ENCODE assay signal across 20 mouse cellular contexts in genomic region chr11:74531725-74532124, GRCm38 (mm10).
A peak's percentile ranks its signal among the peaks of the same experiment; 100 is the strongest.
DNase-seq lines count a peak whose midpoint lies in the region; ATAC-seq and TF ChIP-seq lines count a peak whose summit lies in the region.
"Had no signal": no experiment of that assay in that cellular context is flagged by ENCODE, and none has a peak within 500 bp of the region (broad histone marks: within the 10 kb centered on the region; RNA-seq: fewer than 3 reads in every experiment).

No protein-coding gene starts in this region.

- no peak for ATAC-seq in hindbrain, embryonic 14.5 days (ENCODE audit: low FRiP score)
- ATAC-seq in midbrain, embryonic 13.5 days = 0 out of 2 replicates have a peak, but pooled peaks have one; percentile 5
- no peak for ATAC-seq in midbrain, embryonic 15.5 days (replicated peaks)
- ATAC-seq: forebrain, embryonic 13.5 days had no signal

- peaks cover 22% of the 10 kb centered on the region; the same call in 1 of the 2 replicates for H3K27me3 ChIP-seq in hindbrain, embryonic 10.5 days (ENCODE audit: insufficient read depth, poor library complexity, severe bottlenecking)
- H3K27me3 ChIP-seq in hindbrain, embryonic 14.5 days (ENCODE audit: control insufficient read depth, insufficient read depth, low read length) = no peaks in the 10 kb centered on the region
- peaks cover 8% of the 10 kb centered on the region; the same call in 1 of the 2 replicates for H3K27me3 ChIP-seq in midbrain, embryonic 13.5 days
- H3K27me3 ChIP-seq in midbrain, embryonic 15.5 days (replicated peaks) = no peaks in the 10 kb centered on the region
- H3K27me3 ChIP-seq in MEL (ENCODE audit: control insufficient read depth in 1 of 2, insufficient read depth in 2 of 2, low read length in 2 of 2) = no peaks in the 10 kb centered on the region
- H3K27me3 ChIP-seq: embryonic facial prominence, embryonic 12.5 days had no signal

- H3K4me3 ChIP-seq in hindbrain, embryonic 10.5 days = no peak overlapping the region
- H3K4me3 ChIP-seq in hindbrain, embryonic 14.5 days (replicated peaks; ENCODE audit: low read length) = no peak overlapping the region
- no peak overlapping the region for H3K4me3 ChIP-seq in midbrain, embryonic 13.5 days (replicated peaks)
- no peak overlapping the region for H3K4me3 ChIP-seq in midbrain, embryonic 15.5 days
- H3K4me3 ChIP-seq in MEL (ENCODE audit: control insufficient read depth in 1 of 2, insufficient read depth in 1 of 2, low read depth in 2 of 2, low read length in 2 of 2) = no peak overlapping the region
- H3K4me3 ChIP-seq: embryonic facial prominence, embryonic 12.5 days; forebrain, embryonic 13.5 days; heart, embryonic 10.5 days; hindbrain, embryonic 13.5 days had no signal

- TF ChIP-seq POLR2A in MEL (IDR thresholded peaks at IDR 0.05; ENCODE audit: control insufficient read depth in 1 of 2, insufficient read depth in 1 of 2, low read depth in 1 of 2, low read length in 2 of 2, poor library complexity in 1 of 2) = no peak

- TF ChIP-seq RAD21 in MEL (IDR thresholded peaks at IDR 0.05; ENCODE audit: low read depth, low read length) = no peak

- DNase-seq in hindbrain, embryonic 10.5 days (ENCODE audit: low spot score) = no peak
- DNase-seq in hindbrain, embryonic 14.5 days (ENCODE audit: low spot score) = no peak
- DNase-seq in A20 (ENCODE audit: low read depth, low spot score) = peak; percentile 37
- no peak for DNase-seq in MEL (ENCODE audit: low read depth, low spot score)
- DNase-seq: adrenal gland, postnatal 10 days; cerebellum, adult 11 months; cerebellum, adult 8-10 months; cerebellum, postnatal 14 days; embryo, embryonic 11 days; gastrocnemius, postnatal 10 days; heart, adult 18-20 months; heart, postnatal 10 days; heart, postnatal 4 days had no signal

- no peaks in the 10 kb centered on the region for H3K9me3 ChIP-seq in hindbrain, embryonic 10.5 days
- H3K9me3 ChIP-seq in hindbrain, embryonic 14.5 days (ENCODE audit: control insufficient read depth, low read length) = no peaks in the 10 kb centered on the region
- H3K9me3 ChIP-seq in midbrain, embryonic 13.5 days = no peaks in the 10 kb centered on the region
- H3K9me3 ChIP-seq in midbrain, embryonic 15.5 days = no peaks in the 10 kb centered on the region
- no peaks in the 10 kb centered on the region for H3K9me3 ChIP-seq in MEL (replicated peaks; ENCODE audit: insufficient read depth, low read length)
- H3K9me3 ChIP-seq: embryonic facial prominence, embryonic 12.5 days; forebrain, embryonic 13.5 days; G1E; heart, embryonic 10.5 days; hindbrain, embryonic 13.5 days had no signal

- 30% methylated on average over 3 of the region's 3 CpGs for WGBS in hindbrain, embryonic 10.5 days
- 20% methylated on average over 3 of the region's 3 CpGs for WGBS in hindbrain, embryonic 14.5 days
- 29% methylated on average over 3 of the region's 3 CpGs for WGBS in midbrain, embryonic 13.5 days
- WGBS in midbrain, embryonic 15.5 days = 18% methylated on average over 3 of the region's 3 CpGs

- TF ChIP-seq CTCF in MEL (IDR thresholded peaks at IDR 0.05 in 2 of 3, conservative IDR thresholded peaks at IDR 0.05 in 1 of 3; ENCODE audit: control insufficient read depth in 1 of 3, insufficient read depth in 1 of 3, low read depth in 2 of 3, low read length in 3 of 3, poor library complexity in 1 of 3, severe bottlenecking in 1 of 3) = no peak

- H3K27ac ChIP-seq in hindbrain, embryonic 10.5 days = peak overlapping the region; percentile 40; the same call in 1 of the 2 replicates
- H3K27ac ChIP-seq in hindbrain, embryonic 14.5 days = no peak overlapping the region
- no peak overlapping the region for H3K27ac ChIP-seq in midbrain, embryonic 13.5 days
- H3K27ac ChIP-seq in midbrain, embryonic 15.5 days = no peak overlapping the region
- no peak overlapping the region for H3K27ac ChIP-seq in MEL (ENCODE audit: control insufficient read depth, low read depth, low read length)
- H3K27ac ChIP-seq: embryonic facial prominence, embryonic 12.5 days; forebrain, embryonic 13.5 days; heart, embryonic 10.5 days; hindbrain, embryonic 13.5 days had no signal

- no peaks in the 10 kb centered on the region for H3K36me3 ChIP-seq in hindbrain, embryonic 10.5 days
- H3K36me3 ChIP-seq in hindbrain, embryonic 14.5 days (replicated peaks; ENCODE audit: control insufficient read depth, insufficient read depth) = no peaks in the 10 kb centered on the region
- H3K36me3 ChIP-seq in midbrain, embryonic 13.5 days = no peaks in the 10 kb centered on the region
- no peaks in the 10 kb centered on the region for H3K36me3 ChIP-seq in midbrain, embryonic 15.5 days (replicated peaks)
- peaks cover 0 to 18% of the 10 kb centered on the region in 2 experiments; a peak in 2 of 4 replicates for H3K36me3 ChIP-seq in MEL (ENCODE audit: control insufficient read depth in 1 of 2, insufficient read depth in 2 of 2, low read length in 2 of 2)
- H3K36me3 ChIP-seq: embryonic facial prominence, embryonic 12.5 days; heart, embryonic 10.5 days; hindbrain, embryonic 13.5 days had no signal

- H3K79me2 ChIP-seq in MEL (ENCODE audit: control insufficient read depth, insufficient read depth, low read length, poor library complexity) = no peaks in the 10 kb centered on the region

- H3K4me2 ChIP-seq in hindbrain, embryonic 14.5 days (replicated peaks) = no peak overlapping the region
- H3K4me2 ChIP-seq in midbrain, embryonic 13.5 days (replicated peaks) = no peak overlapping the region
- no peak overlapping the region for H3K4me2 ChIP-seq in midbrain, embryonic 15.5 days
- H3K4me2 ChIP-seq: embryonic facial prominence, embryonic 12.5 days; forebrain, embryonic 13.5 days; hindbrain, embryonic 13.5 days had no signal

- H3K9ac ChIP-seq in hindbrain, embryonic 14.5 days = no peak overlapping the region
- no peak overlapping the region for H3K9ac ChIP-seq in midbrain, embryonic 13.5 days (replicated peaks)
- H3K9ac ChIP-seq in midbrain, embryonic 15.5 days = no peak overlapping the region
- no peak overlapping the region for H3K9ac ChIP-seq in MEL (ENCODE audit: control insufficient read depth, low read depth, low read length, poor library complexity, severe bottlenecking)
- H3K9ac ChIP-seq: embryonic facial prominence, embryonic 12.5 days; forebrain, embryonic 13.5 days; hindbrain, embryonic 13.5 days had no signal

- no peak for TF ChIP-seq EP300 in MEL (IDR thresholded peaks at IDR 0.05; ENCODE audit: low read depth in 1 of 2, low read length in 2 of 2)

- H3K4me1 ChIP-seq in hindbrain, embryonic 10.5 days (replicated peaks) = peaks cover 27% of the 10 kb centered on the region
- peaks cover 9% of the 10 kb centered on the region; the same call in 1 of the 2 replicates for H3K4me1 ChIP-seq in hindbrain, embryonic 14.5 days (replicated peaks; ENCODE audit: control insufficient read depth, insufficient read depth, low read length)
- peaks cover 25% of the 10 kb centered on the region for H3K4me1 ChIP-seq in midbrain, embryonic 13.5 days (replicated peaks)
- H3K4me1 ChIP-seq in midbrain, embryonic 15.5 days = peaks cover 14% of the 10 kb centered on the region
- peaks cover 20 to 25% of the 10 kb centered on the region in 2 experiments for H3K4me1 ChIP-seq in MEL (ENCODE audit: control insufficient read depth in 1 of 2, insufficient read depth in 2 of 2, low read length in 2 of 2)

TF ChIP-seq in MEL, 35 proteins besides CTCF, POLR2A, EP300 and RAD21:
- TF ChIP-seq TCF12 (IDR thresholded peaks at IDR 0.05; ENCODE audit: low read depth, low read length) = 0 out of 2 replicates have a peak, but pooled peaks have one; percentile 13
- TF ChIP-seq HCFC1 (IDR thresholded peaks at IDR 0.05; ENCODE audit: low read depth, low read length) = no peak
